Mouse (Mus musculus) heart, adult 9 months (tissue): ENCODE results near the gene Lim2.
A peak's percentile ranks its signal among the peaks of the same experiment; 100 is the strongest.
"Not testable (repeated sequence)": the region's sequence is repeated elsewhere in the genome, so short reads cannot be mapped to it uniquely, and the experiment has no call there.

Experiments
- DNase-seq, 2 experiments: peaks; one replicate each; pipeline ENCODE4 v3.0.0; 2022; ENCODE audit warnings: low spot score in 2 of 2

Gene Lim2

DNA sequence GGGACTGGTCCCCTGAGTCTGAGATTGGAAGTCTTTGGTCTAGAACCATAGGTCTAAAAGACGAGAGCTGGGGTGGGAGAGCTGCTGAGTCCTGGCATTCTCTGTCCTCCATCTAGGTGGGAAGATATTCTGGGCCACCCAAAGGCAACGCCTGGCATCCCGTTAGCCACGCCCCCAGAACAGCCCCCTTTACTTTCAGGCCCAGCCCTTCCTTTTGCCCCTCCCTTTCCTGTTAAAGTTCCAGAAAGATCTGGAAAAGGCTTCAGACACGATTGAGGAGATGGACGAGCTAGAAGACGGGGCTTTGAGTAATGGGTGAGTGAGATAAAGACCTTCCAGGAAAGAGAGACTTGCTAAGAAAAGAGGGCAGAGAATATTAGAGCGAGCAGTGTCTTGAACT is at the start of gene Lim2:
TSS of gene Lim2 (plus strand) at position 265 of the 400 bp plus-strand sequence.
- no peak for DNase-seq

DNA sequence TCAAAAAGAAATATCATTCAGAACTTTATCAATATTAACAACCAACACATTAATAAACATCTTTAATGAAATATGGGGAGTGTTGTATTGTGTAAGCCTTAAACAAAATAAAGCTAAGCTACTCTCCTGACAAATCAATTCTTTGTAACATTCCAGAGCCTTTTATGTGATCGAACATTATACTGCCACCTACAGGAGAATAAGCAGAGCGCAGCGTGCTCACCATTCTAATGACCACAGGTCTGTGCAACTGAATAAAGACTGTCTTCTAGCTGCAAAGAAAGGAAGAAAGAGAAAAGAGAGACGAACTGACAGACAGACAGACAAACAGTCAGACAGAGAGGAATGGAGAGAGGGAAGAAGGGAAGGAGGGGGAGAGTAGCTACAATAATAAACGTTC is 49.2 kb upstream of the Lim2 start:
- DNase-seq = peak in 1 of 2 experiments; percentile 5

DNA sequence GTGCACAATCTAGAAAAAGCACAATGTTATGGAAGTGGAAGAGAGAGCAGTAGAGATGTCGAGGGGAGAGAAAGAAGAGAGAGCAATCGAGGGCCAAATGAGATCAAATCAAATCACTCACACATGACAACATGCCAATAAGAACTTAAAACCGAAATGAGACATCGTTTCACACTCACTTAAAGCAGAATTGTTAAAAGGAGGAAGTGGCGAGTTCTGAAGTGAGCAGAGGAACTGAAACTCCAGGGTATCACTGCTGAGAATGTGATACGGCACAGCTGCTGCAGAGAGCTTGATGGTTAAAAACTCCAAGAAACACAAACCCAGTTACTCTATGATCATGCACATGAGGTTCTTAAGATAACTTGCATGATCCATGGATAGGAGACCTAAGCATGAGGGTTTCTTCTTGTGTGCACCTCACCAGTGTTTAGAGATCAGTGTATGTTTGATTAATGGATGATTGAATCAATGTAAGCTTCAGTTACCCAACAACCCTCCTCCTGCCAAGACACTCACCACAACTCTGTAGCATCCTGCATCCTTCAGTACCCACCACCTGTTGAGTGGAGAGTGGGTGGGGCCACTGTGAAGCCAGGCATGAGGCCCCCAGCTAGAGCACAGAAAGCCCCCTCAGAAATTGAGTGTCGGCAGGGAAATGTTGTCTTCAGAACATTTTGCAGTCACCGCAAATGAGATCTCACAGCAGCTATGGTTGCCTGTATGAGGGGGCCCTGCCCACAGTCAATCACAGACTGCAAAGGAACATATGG is 34.9 kb upstream of the Lim2 start:
- peak in 1 of 2 experiments; percentile 17 for DNase-seq

DNA sequence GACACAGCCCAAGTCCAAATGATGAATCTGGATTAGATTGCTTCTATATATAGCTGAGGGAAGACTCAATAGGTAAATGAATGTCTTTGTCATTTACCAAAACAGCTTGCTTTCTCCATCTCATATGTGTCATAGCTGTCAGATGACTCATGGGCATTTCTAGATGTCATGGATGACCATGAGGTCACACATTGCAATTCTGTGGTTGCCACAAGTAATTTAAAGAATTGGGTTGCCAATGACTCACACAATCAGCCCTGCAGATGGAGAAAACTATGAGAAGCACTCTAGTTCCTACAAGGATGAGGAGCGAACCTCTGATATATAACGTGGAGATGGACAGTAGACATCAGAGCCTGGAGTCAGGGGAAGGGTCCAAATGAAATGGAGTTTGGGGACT is 28.0 kb upstream of the Lim2 start:
- no peak for DNase-seq

DNA sequence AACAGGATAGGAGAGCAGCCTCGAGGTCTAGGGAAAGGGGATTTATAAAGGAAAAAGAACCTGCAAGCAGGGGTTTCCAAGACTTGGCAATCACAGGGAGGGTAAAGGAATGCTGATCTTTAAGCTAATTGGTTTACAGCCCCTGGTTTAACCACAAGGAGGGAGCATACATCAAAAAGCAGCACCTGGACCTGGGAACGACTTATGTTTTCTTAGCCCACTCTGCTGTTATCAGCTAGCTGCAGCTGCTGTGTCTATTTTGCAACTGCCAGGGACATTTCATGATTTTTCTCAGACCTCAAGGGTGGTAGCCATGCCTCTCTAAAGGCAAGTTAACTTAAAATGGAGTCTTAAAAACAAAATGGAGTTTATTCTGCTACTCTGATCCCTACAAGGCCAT is 24.8 kb upstream of the Lim2 start:
- no peak for DNase-seq

DNA sequence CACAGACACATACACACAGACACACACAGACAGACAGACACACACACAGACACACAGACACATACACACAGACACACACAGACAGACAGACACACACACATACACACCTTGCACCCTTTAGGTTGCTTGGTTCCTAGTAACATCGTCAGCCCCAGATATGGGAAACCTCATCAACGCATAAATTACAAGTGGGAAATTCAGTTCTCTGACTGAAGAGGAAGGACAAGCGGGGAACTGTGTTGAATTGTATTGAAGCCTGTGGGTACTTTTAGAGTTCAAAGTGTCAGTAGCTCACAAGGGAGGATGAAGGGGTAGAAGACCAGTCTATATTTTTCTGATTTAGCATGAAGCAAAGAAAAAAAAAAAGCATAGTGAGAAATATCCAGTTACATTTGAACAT is 19.9 kb upstream of the Lim2 start:
- DNase-seq = no peak

DNA sequence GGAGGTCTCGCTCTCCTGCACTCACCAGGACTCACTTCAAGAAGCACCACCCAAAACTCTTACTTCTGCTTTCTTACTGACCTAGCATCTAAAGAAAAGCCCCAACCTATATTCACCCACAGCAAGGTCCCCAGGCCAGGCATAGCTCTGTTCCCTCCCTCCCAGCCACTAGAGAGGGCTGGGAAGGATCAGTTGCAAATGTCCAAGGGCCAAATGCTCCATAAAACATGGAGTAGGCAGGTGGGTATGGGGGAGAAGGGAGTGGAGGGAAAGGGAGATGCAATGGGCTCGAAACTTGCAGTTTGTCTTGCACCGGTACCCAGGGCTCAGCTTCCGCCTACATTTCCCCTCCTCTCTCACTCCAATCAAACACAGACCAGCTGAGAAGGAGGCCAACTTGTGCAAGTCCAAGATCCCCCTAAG is 19.3 kb upstream of the Lim2 start, which contains the start of gene Siglecg:
TSS of gene Siglecg (plus strand) at position 74 of the 423 bp plus-strand sequence.
- DNase-seq = no peak

DNA sequence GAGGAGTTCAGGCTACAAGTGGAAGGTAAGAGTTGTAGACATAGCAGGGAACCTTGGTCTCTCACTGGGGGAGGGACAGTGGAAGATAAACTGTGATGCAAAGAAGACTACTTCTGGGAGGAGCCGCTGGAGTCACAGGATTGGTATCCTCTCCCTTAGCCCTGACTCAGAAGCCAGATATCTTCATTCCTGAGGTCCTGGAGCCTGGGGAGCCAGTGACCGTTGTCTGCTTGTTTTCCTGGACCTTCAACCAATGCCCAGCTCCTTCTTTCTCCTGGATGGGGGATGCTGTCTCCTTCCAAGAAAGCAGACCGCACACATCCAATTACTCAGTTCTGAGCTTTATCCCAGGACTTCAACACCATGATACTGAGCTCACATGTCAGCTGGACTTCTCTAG is 18.4 kb upstream of the Lim2 start:
- DNase-seq = no peak

DNA sequence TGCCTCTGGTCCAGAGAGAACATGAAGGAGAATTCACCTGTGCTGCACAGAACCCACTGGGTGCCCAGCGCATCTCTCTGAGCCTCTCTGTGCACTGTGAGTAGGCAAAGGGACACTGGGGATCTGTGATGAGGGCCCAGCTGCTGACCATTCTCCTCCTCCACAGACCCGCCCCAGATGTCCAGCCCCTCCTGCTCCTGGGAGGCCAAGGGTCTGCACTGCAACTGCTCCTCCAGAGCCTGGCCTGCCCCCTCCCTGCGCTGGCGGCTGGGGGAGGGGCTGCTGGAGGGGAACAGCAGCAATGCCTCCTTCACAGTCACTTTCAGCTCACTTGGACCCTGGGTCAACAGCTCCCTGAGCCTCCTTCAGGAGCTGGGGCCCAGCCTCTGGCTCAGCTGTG is 15.7 kb upstream of the Lim2 start:
- not testable (repeated sequence) for DNase-seq

DNA sequence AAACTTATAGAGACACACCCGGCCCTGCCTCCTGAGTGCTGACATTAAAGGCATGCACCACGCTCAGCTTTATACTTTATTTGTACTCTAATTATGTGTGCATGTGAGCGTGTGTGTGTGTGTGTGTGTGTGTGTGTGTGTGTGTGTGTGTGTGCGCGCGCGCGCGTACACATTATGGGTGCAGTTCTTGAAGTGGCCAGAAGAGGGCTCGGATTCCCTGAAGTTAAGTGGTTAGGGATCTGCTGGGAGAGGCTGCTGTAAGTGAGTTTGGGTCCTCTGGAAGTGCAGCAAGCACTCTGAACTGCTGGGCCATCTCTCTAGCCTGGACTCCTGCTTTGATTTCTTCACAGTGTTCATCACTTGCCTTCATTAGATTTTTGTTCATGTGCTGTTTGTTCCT is 10.2 kb upstream of the Lim2 start:
- no peak for DNase-seq

DNA sequence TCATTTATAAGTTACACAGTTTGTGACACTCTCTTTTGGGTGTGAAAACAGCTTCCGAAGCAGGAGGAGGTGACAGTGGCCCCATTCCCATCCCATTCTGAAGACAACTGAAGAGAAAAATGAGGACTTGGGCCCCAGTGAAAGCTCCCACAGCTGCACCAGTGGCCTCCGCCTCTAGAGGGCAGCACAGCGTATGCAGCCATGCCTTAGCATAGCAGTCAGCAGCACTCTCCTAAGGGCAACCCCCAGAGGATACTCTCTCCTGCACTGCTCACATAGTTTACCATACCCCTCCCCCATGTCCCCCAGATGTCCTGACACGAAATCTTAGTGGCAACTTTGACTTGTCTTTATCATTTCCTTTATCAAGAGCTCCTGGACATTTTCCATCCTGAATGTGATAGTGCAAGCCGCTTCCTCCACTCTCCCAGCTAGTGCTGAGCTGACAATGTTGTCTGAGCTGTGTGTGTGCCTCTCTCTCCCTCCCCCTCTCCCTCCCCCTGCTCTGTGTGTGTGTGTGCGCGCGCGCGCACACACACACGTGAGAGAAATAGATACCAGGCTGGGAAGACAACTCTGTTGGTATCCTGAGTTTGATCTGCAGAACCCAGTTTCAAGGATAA is 4.4 kb upstream of the Lim2 start:
- DNase-seq = peak; percentile 67 to 77

DNA sequence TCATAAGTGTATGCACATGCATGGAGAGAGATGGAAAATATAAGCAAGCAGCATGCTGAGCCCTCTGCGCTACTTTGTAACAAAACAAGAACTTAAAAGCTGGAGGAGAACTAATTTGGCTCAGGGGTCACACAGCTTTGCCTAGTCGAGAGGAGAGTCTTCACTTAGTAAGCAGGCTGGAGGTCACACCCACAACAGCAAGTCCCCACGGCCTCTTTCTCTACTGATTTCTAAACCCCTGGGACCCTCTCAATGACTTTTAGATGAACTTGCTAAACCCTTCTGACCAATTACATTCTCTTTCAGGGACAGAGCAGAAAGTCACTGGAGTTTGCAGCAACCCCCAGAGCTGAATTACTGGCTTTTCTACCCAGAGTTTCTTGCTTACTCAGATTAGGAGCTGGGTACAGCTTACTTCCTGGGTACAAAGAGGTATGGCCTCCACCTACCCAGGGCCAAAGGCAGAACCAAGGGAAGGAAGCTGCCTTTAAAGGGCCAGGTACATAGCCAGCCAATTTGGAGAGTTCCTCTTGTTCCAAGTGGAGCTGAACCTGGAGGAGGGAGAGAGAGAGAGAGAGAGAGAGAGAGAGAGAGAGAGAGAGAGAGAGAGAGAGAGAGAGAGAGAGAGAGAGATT is 3.4 kb upstream of the Lim2 start:
- DNase-seq = no peak

DNA sequence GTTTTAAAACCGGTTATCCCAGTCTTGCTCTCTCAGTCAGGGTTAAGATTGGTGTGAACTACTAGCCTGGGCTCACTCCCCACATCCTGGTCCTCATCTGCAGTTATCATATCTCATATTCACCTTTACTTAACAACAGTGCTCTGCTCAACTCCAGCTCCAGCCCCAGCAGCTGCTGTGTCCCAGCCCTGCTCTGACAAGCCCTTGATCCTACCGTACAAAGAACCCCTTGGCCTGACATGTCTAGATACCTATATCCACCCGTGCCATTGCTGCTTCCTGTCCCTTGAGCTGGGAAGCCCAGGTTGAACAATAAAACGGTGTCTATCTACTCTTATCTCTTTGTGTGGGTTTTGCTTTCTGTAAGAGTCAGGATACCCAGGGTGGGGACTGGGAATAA is 2.0 kb downstream of the Lim2 start:
- DNase-seq = no peak

DNA sequence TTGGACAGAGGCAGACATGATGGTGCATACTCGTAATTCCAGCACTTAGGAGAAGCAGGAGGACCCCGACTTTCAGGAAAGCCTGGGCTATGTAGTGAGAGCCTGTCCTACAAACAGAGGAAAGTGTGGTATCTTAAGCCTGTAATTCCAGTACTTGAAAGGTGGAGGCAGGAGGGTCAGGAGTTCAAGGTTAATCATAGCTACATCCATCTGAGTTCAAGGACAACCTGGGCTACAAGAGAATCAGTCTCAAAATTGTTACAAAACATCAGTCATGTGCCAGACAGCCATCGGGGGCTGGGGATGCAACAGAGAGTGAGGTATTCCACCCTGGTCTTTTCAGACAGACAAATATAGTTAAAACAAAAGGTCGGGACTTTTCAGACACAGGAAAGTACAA is 5.4 kb downstream of the Lim2 start:
- DNase-seq = no peak

DNA sequence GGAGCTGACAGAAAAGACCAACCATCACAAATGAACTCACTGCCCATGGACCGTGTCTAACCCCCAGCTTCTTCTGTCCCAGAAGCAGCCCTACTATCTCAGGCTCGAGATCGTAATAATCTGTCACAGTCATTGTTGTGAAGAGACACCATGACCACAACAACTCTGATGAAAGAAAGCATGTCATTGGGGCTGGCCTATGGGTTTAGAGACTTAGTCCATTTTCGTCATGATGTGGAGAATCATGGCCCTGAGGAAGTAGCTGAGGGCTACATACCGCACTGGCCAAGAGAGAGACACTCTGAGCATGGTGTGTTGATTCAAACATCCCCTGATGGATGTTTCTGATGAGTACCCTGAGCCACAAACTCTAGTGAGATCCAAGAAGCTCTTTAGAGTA is 7.2 kb downstream of the Lim2 start:
- no peak for DNase-seq

DNA sequence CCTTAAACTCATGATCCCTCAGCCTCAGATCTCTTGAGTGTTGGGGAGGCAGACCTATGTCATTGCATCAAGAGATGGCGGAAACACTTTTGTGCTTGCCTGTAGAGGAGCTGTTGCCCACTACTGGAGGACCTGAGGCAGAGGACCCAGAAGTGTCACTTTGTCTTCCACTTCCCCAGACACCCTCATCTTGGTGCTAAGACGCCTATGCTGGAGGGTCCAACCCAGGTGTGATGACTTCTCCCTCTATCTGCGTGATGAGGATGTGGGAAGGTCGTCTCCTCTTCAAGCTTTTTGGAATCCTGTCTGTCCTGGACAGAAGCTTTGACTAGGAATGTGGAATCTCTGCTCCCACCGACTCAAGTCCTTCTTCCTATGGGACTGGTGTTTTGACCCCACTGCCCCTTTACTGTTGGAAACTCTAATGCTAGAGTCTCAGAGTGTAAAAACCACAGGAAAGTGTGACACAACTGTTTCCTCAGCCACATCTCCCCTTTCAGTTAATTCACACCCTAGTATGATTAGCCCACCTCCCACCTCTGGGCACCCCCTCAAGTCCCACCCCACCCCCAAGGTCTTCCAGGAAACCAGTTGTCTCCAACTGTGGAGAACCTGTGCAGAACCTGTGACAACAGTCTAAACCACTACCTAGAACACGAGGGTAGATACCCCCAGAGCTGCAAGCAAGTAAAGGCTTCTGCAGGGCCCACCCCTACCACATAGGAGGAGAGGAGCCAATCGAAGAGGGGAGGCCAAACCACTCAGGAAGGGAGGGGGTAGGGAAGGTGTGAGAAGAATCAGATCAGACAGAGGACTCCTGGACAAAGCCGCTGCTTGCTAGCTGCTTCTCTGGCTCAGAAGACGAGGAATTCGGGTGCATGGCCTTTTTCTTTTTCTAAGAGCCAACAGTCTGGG is 9.1 kb downstream of the Lim2 start, which contains the start of gene Nkg7:
TSS of gene Nkg7 (plus strand) at position 733 of the 915 bp plus-strand sequence.
- no peak for DNase-seq

DNA sequence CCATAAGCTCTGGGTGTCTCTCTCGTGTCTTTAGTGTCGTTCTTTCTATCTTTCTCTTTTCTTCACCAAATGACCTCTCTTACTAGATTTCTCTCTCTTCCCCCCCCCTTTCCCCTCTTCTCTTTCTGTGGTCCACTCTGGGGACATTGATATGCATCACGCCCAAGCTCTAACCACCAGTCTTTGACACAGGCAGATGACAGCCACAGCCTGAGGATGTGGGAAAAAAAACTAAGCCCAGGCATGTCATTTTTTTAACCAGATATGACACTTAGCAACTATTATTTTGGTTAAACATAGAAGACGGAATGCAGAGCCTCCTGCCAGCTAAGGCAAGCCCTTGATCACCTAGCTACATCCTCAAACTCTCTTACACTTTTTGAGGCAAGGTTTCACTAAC is 11.1 kb downstream of the Lim2 start:
- no peak for DNase-seq

DNA sequence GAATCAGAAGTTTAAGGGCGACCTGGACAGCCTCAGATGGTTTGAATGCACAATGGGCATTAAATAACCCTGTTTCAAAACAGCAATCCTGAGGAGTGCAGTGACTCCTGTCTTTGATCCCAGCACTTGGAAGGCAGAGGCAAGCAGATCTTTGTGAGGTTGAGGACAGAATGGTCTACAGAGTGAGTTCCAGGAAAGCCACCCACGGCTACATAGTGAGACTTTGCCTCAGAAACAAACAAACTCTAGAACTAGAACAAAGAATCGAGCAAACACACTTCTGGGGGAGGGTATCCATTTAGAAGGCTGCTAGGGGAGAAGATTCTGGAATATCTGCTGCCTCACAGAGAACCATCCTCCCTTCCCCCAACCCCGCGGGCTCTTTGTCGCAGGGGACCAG is 13.0 kb downstream of the Lim2 start, which contains the start of gene Cldnd2:
TSS of gene Cldnd2 (plus strand) at position 301 of the 400 bp plus-strand sequence.
- DNase-seq = no peak

DNA sequence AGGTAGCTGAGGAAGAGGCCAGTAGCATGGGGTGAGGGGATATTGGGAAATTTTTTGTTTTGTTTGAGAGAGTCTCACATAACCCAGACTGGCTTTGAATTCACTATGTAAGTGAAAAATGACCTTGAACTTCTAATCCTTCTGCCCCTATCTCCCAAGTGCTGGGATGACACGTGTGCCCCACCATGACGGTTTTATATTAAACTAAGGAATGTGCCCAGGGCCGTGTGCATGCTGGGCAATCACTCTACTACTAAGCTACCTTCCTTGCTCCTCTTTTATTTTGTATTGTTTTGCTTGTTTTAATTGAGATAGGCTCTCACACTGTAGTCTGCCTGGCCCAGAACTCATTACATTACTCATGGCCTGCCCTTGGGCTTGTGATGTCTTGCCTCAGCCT is 13.6 kb downstream of the Lim2 start:
- DNase-seq = no peak

DNA sequence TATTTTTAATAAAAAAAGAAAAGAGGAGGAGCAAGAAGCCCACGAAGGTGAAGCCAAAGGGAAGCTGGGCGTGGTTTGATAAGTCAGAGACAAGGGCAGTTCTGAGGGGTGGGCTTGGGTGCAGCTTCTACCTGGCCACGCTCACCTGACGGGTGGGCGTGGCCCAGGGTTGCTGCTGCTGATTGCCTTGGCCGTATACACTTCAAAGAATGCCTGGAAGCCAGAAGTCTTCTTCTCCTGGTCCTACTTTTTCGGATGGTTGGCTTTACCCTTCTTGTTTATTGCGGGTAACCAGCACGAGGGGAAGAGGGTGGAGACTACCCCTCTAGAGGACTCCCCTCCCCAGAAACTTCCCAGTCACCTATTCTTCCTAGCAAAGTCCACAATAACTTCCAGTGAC is 15.2 kb downstream of the Lim2 start:
- DNase-seq = no peak

DNA sequence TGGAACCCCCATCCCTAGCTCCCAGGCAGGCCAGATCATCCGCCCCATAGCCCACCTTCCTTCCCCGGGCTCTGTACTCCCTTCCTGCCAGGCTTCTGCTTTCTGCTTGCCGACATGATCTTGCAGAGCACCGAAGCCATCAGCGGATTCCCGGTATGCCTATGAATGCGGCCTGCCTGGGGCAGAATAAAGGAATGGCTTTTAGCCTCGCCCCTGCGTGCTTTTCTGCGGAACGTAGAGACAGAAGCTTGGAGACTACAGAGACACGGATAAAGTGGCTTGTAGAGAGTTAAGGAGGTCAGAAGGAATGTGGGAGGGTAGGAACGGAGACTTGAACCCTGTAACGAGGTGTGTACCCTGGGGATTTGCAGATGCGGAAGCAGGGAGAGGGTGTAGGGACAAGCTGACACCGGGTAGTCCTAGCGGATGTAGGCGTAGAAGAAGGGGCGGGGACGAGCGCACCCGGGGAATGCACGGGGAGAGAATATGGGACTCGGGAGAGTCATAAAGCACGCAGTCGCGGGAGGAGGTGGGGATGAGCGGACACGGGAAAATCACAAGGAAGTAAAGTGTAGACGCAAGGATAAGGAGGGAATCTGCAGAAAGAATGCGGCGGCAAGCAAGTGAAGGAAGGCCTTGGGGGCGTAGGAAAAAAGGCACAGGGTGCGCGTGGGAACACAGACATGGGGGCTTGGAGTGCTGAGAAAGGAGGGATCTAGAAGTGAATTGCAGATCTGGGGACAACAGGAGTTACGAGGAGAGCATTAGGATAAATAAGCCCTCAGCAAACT is 15.9 kb downstream of the Lim2 start:
- peak; percentile 89 to 91 for DNase-seq
